Mouse (Mus musculus): Measurements from ENCODE around the gene Hoxd12. TPM values are rescaled to one million over a fixed set of nuclear protein-coding genes. Genes with fewer than 3 reads are reported as not detected.

Gene Hoxd12
- polyA plus RNA-seq, 1 experiment from 2014 or later: not detected

GRCm38 (mm10) chr2:74669650-74670235 is 5.1 kb upstream of the Hoxd12 start:
- Histone ChIP-seq H3K9me3 (ENCODE audit: control insufficient read depth, low read length) (no peaks in the 10 kb centered on the region), H3K4me2 (ENCODE audit: low read depth, low read length) (no peak overlapping the region), H3K36me3 (ENCODE audit: control insufficient read depth, insufficient read depth, low read length) (no peaks in the 10 kb centered on the region), H3K27ac (ENCODE audit: low read depth, low read length) (no peak overlapping the region), H3K4me3 (ENCODE audit: low read depth, low read length) (no peak overlapping the region), H3K9ac (replicated peaks; ENCODE audit: low read depth, low read length) (no peak overlapping the region), H3K27me3 (ENCODE audit: control insufficient read depth, insufficient read depth, low read length) (peaks cover 70% of the 10 kb centered on the region), H3K4me1 (ENCODE audit: control insufficient read depth, insufficient read depth, low read length) (0 out of 2 replicates have a peak, but pooled peaks cover 4% of the 10 kb centered on the region)
- no peak for ATAC-seq (ENCODE audit: low read depth)
- WGBS: under 1% methylated on average over 14 of the region's 14 CpGs

- Histone ChIP-seq H3K9ac (replicated peaks; ENCODE audit: low read depth, low read length) (no peak overlapping the region), H3K4me3 (ENCODE audit: low read depth, low read length) (no peak overlapping the region), H3K4me2 (ENCODE audit: low read depth, low read length) (no peak overlapping the region), H3K36me3 (ENCODE audit: control insufficient read depth, insufficient read depth, low read length) (no peaks in the 10 kb centered on the region), H3K4me1 (ENCODE audit: control insufficient read depth, insufficient read depth, low read length) (0 out of 2 replicates have a peak, but pooled peaks cover 10% of the 10 kb centered on the region), H3K27me3 (ENCODE audit: control insufficient read depth, insufficient read depth, low read length) (peaks cover 62% of the 10 kb centered on the region), H3K9me3 (ENCODE audit: control insufficient read depth, low read length) (no peaks in the 10 kb centered on the region), H3K27ac (ENCODE audit: low read depth, low read length) (no peak overlapping the region)
- 3% methylated on average over 3 of the region's 3 CpGs for WGBS
- ATAC-seq (ENCODE audit: low read depth): no peak
These were observed 4.1 kb upstream of the Hoxd12 start for GRCm38 (mm10) chr2:74670632-74671188.

GRCm38 (mm10) chr2:74671847-74672246 is 3.0 kb upstream of the Hoxd12 start:
- Histone ChIP-seq H3K4me1 (ENCODE audit: control insufficient read depth, insufficient read depth, low read length) (0 out of 2 replicates have a peak, but pooled peaks cover 10% of the 10 kb centered on the region), H3K9ac (replicated peaks; ENCODE audit: low read depth, low read length) (no peak overlapping the region), H3K36me3 (ENCODE audit: control insufficient read depth, insufficient read depth, low read length) (no peaks in the 10 kb centered on the region), H3K27ac (ENCODE audit: low read depth, low read length) (no peak overlapping the region), H3K4me2 (ENCODE audit: low read depth, low read length) (no peak overlapping the region), H3K9me3 (ENCODE audit: control insufficient read depth, low read length) (no peaks in the 10 kb centered on the region), H3K4me3 (ENCODE audit: low read depth, low read length) (no peak overlapping the region), H3K27me3 (ENCODE audit: control insufficient read depth, insufficient read depth, low read length) (peaks cover 63% of the 10 kb centered on the region)
- ATAC-seq (ENCODE audit: low read depth): no peak
- 11% methylated on average over 5 of the region's 5 CpGs for WGBS

- no peak overlapping the region for H3K27ac ChIP-seq (ENCODE audit: low read depth, low read length)
- 1% methylated on average over 37 of the region's 40 CpGs for WGBS
- H3K36me3 ChIP-seq (ENCODE audit: control insufficient read depth, insufficient read depth, low read length): no peaks in the 10 kb centered on the region
- no peak overlapping the region for H3K9ac ChIP-seq (replicated peaks; ENCODE audit: low read depth, low read length)
- peaks cover 71% of the 10 kb centered on the region for H3K27me3 ChIP-seq (ENCODE audit: control insufficient read depth, insufficient read depth, low read length)
- peak; percentile 36; the same call in 1 of the 2 replicates for ATAC-seq (ENCODE audit: low read depth)
- peak overlapping the region; percentile 41 for H3K4me2 ChIP-seq (ENCODE audit: low read depth, low read length)
- peak overlapping the region; percentile 20; the same call in 1 of the 2 replicates for H3K4me3 ChIP-seq (ENCODE audit: low read depth, low read length)
- H3K4me1 ChIP-seq (ENCODE audit: control insufficient read depth, insufficient read depth, low read length): 0 out of 2 replicates have a peak, but pooled peaks cover 10% of the 10 kb centered on the region
- no peaks in the 10 kb centered on the region for H3K9me3 ChIP-seq (ENCODE audit: control insufficient read depth, low read length)
These were observed 2.1 kb upstream of the Hoxd12 start for GRCm38 (mm10) chr2:74672481-74673362.

- ATAC-seq (ENCODE audit: low read depth): peak; percentile 15; the same call in 1 of the 2 replicates
- Histone ChIP-seq H3K4me3 (ENCODE audit: low read depth, low read length) (no peak overlapping the region), H3K4me1 (ENCODE audit: control insufficient read depth, insufficient read depth, low read length) (0 out of 2 replicates have a peak, but pooled peaks cover 6% of the 10 kb centered on the region), H3K4me2 (ENCODE audit: low read depth, low read length) (no peak overlapping the region), H3K9me3 (ENCODE audit: control insufficient read depth, low read length) (no peaks in the 10 kb centered on the region), H3K27me3 (ENCODE audit: control insufficient read depth, insufficient read depth, low read length) (peaks cover 73% of the 10 kb centered on the region), H3K36me3 (ENCODE audit: control insufficient read depth, insufficient read depth, low read length) (no peaks in the 10 kb centered on the region), H3K27ac (ENCODE audit: low read depth, low read length) (no peak overlapping the region), H3K9ac (replicated peaks; ENCODE audit: low read depth, low read length) (no peak overlapping the region)
- under 1% methylated on average over 24 of the region's 24 CpGs for WGBS
These were observed 883 bp upstream of the Hoxd12 start for GRCm38 (mm10) chr2:74673835-74674425.

GRCm38 (mm10) chr2:74675666-74676282 is 961 bp downstream of the Hoxd12 start:
- Histone ChIP-seq H3K9ac (replicated peaks; ENCODE audit: low read depth, low read length) (no peak overlapping the region), H3K4me2 (ENCODE audit: low read depth, low read length) (peak overlapping the region; percentile 8; the same call in 1 of the 2 replicates), H3K27ac (ENCODE audit: low read depth, low read length) (no peak overlapping the region), H3K4me1 (ENCODE audit: control insufficient read depth, insufficient read depth, low read length) (0 out of 2 replicates have a peak, but pooled peaks cover 6% of the 10 kb centered on the region), H3K9me3 (ENCODE audit: control insufficient read depth, low read length) (no peaks in the 10 kb centered on the region), H3K36me3 (ENCODE audit: control insufficient read depth, insufficient read depth, low read length) (no peaks in the 10 kb centered on the region), H3K4me3 (ENCODE audit: low read depth, low read length) (no peak overlapping the region), H3K27me3 (ENCODE audit: control insufficient read depth, insufficient read depth, low read length) (peaks cover 68% of the 10 kb centered on the region)
- no peak for ATAC-seq (ENCODE audit: low read depth)
- WGBS: 4% methylated on average over 24 of the region's 24 CpGs

GRCm38 (mm10) chr2:74676376-74677052 is 1.7 kb downstream of the Hoxd12 start:
- Histone ChIP-seq H3K4me3 (ENCODE audit: low read depth, low read length) (no peak overlapping the region), H3K27me3 (ENCODE audit: control insufficient read depth, insufficient read depth, low read length) (peaks cover 64% of the 10 kb centered on the region), H3K4me2 (ENCODE audit: low read depth, low read length) (no peak overlapping the region), H3K9me3 (ENCODE audit: control insufficient read depth, low read length) (no peaks in the 10 kb centered on the region), H3K9ac (replicated peaks; ENCODE audit: low read depth, low read length) (no peak overlapping the region), H3K36me3 (ENCODE audit: control insufficient read depth, insufficient read depth, low read length) (no peaks in the 10 kb centered on the region), H3K4me1 (ENCODE audit: control insufficient read depth, insufficient read depth, low read length) (0 out of 2 replicates have a peak, but pooled peaks cover 6% of the 10 kb centered on the region), H3K27ac (ENCODE audit: low read depth, low read length) (no peak overlapping the region)
- ATAC-seq (ENCODE audit: low read depth): no peak
- WGBS: 4% methylated on average over 9 of the region's 9 CpGs

GRCm38 (mm10) chr2:74677106-74677505 is 2.3 kb downstream of the Hoxd12 start:
- no peaks in the 10 kb centered on the region for H3K9me3 ChIP-seq (ENCODE audit: control insufficient read depth, low read length)
- no peak overlapping the region for H3K4me2 ChIP-seq (ENCODE audit: low read depth, low read length)
- H3K36me3 ChIP-seq (ENCODE audit: control insufficient read depth, insufficient read depth, low read length): no peaks in the 10 kb centered on the region
- H3K27me3 ChIP-seq (ENCODE audit: control insufficient read depth, insufficient read depth, low read length): peaks cover 59% of the 10 kb centered on the region
- H3K9ac ChIP-seq (replicated peaks; ENCODE audit: low read depth, low read length): no peak overlapping the region
- ATAC-seq (ENCODE audit: low read depth): no peak
- no peak overlapping the region for H3K27ac ChIP-seq (ENCODE audit: low read depth, low read length)
- 11% methylated on average over 2 of the region's 2 CpGs for WGBS
- H3K4me1 ChIP-seq (ENCODE audit: control insufficient read depth, insufficient read depth, low read length): 0 out of 2 replicates have a peak, but pooled peaks cover 9% of the 10 kb centered on the region
- no peak overlapping the region for H3K4me3 ChIP-seq (ENCODE audit: low read depth, low read length)
